Mouse (Mus musculus): ENCODE data around the gene 1810009A15Rik.

The 1810009A15Rik gene

GRCm38 (mm10) chr19:8920073-8920736 is 31.6 kb downstream of the 1810009A15Rik start, which contains the start of gene B3gat3:
Gene B3gat3, plus strand, starts transcription at chr19:8920374.
- peak; percentile 95 for DNase-seq (ENCODE audit: low spot score)

DNA sequence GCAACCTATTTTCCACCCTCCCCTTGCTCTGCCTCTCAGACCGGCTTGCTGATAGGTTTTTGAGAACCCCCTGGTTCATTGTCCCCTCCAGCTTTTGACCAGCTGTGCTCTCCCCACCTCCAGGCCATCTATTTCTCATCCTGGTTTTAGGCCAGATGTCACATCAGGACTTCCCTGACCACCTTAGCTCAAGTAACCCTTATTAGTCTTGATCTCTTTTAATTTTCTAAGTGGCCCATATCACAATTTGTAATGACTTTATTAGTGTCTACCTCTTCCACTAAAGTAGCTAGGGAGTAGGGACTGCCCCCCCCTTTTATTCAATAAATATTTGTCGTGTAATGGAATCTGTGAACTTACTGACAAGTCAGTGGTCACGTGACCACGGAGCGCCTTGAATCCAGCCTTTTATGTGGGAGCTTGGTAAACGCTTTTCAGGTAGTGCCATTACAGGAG is 32.2 kb downstream of the 1810009A15Rik start:
- DNase-seq (ENCODE audit: low spot score), result no peak

DNA sequence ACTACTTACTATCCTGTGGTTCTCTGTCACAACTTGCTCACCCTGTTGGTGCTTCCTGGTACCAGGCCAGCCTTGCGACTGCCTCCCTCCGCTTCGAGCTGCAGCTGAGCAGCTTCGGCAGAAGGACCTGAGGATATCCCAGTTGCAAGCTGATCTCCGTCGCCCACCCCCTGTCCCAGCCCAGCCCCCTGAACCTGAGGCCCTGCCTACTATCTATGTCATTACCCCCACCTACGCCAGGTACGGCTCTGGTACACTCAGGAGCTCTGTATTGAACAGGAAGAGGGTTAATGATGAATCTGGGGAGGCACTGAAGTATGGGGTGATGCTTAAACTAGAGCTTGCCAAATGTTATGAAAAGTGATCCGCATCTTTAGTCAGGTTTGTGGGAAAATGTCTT is 33.1 kb downstream of the 1810009A15Rik start:
- DNase-seq (ENCODE audit: low spot score), result no peak

DNA sequence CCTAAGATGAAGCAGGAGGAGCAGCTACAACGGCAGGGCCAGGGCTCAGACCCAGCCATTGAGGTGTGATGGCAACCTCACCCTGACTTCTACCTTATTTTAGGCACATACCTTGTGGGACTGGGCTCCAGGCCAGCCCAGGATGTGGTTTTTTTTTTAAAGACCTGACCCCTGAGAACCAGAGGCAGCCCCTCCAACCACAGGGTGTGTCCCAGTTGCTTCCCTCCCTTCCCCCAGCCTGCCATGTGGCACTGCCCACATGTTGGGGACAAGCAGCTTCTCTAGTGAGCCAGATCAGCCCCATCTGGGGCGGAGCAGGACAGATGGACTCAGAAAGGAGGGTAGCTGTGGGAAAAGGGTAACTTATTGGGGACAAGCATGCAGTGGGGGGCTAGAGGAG is 38.1 kb downstream of the 1810009A15Rik start:
- no peak for DNase-seq (ENCODE audit: low spot score)

GRCm38 (mm10) chr19:8927891-8928525 is 39.4 kb downstream of the 1810009A15Rik start:
- DNase-seq (ENCODE audit: low spot score), result no peak

- no peak for DNase-seq (ENCODE audit: low spot score)
These were observed 40.1 kb downstream of the 1810009A15Rik start for GRCm38 (mm10) chr19:8928689-8929223.

DNA sequence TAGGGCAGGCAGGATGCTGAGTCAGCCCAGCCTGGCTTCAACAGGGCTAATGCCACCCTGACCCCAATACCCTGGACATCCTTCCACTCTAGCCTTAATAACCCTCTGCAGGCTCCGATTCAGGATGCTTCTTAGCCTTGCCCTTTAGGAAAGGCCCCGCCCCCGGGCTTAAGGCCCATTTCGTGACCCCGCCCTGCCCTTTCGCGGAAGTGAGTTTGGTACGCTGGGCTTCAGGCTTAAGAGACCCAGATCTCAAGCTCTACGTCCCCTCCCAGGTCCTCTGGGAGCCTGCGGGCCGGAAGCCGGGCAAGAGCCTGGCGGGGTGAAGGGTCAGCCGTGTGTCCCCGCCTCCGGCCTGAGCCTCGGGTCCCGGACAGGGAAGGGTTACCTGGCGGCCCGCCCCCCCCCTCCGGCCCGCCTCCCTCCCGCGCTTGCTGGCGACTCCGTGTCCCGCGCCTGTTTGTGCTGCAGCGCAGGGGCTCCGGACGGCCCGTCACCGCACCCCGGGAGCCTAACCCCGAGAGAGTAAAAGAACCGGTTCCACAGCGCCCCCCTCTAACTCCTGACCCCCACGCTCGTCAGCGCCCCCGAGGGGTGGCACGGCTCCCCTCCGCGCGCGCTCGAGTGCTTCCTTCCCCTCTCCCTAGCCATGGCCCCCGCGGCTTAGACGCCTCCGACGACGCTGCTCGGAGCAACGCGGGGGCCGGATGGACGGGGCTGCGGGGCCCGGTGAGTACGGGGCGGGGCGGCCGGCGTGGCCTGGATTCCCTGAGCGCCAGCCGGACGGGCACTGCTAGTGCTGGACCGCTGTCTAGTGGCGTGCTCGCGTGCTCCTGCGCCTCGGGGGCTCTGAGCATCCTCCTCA is 40.8 kb downstream of the 1810009A15Rik start, which contains the start of the genes Rom1 and Eml3:
Gene Rom1, minus strand, starts transcription at position 133 of the 865 bp plus-strand sequence.
Gene Eml3, plus strand, starts transcription at position 329 of the 865 bp plus-strand sequence.
- peak; percentile 77 for DNase-seq (ENCODE audit: low spot score)

- DNase-seq (ENCODE audit: low spot score), result no peak
These were observed 41.5 kb downstream of the 1810009A15Rik start for GRCm38 (mm10) chr19:8930117-8930516.

DNA sequence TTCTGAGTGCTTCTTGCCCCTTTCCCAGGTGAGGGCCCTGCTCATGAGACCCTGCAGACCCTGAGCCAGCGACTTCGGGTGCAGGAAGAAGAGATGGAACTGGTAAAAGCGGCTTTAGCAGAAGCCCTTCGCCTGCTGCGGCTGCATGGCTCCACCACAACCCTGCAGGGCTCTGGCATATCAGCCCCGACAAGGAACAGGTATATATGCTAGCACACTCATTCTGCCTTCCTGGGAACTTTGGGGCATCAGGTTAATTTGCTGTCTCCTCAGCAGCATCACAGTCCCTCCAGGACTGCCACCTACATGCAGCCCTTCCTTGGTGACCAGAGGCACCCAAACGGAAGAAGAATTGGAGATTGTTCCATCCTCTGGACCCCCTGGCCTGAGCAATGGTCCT is 42.1 kb downstream of the 1810009A15Rik start:
- DNase-seq (ENCODE audit: low spot score), result no peak

GRCm38 (mm10) chr19:8936736-8937135 is 48.1 kb downstream of the 1810009A15Rik start:
- DNase-seq (ENCODE audit: low spot score), result no peak
